Comparison of ENCODE assay signal across 13 mouse cellular contexts in the genomic region with DNA sequence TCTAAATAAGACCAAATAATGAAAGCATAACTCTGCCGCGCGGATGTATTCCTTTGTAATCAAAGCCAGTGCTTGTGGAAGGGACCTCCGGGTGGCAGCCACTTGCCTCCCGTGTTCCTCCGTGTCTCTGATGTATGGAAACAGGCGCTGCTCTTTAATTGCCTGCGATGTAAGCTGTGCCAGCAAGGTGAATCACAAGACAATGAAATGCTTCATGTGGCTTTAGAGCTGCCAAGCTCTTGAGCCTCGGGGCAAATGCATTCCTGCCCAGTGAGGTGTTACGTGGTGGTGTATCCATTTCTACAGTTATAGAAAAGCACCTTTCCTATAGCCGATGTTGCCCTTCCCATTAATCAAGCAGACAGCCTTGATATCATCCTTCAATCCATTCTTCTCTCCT. TPM values are rescaled to one million over a fixed set of nuclear protein-coding genes. Genes with fewer than 3 reads are reported as not detected.
DNase-seq lines count a peak whose midpoint lies in the region; ATAC-seq and TF ChIP-seq lines count a peak whose summit lies in the region.
"Had no signal": no experiment of that assay in that cellular context is flagged by ENCODE, and none has a peak within 500 bp of the region (broad histone marks: within the 10 kb centered on the region; RNA-seq: fewer than 3 reads in every experiment).

No protein-coding gene starts in this region.

- no peaks in the 10 kb centered on the region for H3K9me3 ChIP-seq in embryonic facial prominence, embryonic 14.5 days (ENCODE audit: control insufficient read depth, low read length)
- H3K9me3 ChIP-seq in midbrain, embryonic 15.5 days: no peaks in the 10 kb centered on the region
- H3K9me3 ChIP-seq: forebrain, embryonic 10.5 days; limb, embryonic 15.5 days had no signal

- intact Hi-C loops in left cerebral cortex, adult 2 months (cut with DNase I): loop anchor here (5.0 kb wide), 1 partner anchor 55 kb away; no protein-coding TSS in a partner anchor

- H3K9ac ChIP-seq in embryonic facial prominence, embryonic 14.5 days (ENCODE audit: low read depth, low read length): no peak overlapping the region
- no peak overlapping the region for H3K9ac ChIP-seq in midbrain, embryonic 15.5 days
- H3K9ac ChIP-seq: limb, embryonic 15.5 days had no signal

- H3K27me3 ChIP-seq in embryonic facial prominence, embryonic 14.5 days (replicated peaks; ENCODE audit: control insufficient read depth, insufficient read depth, low read length): no peaks in the 10 kb centered on the region
- H3K27me3 ChIP-seq in midbrain, embryonic 15.5 days (replicated peaks): no peaks in the 10 kb centered on the region
- H3K27me3 ChIP-seq: limb, embryonic 15.5 days had no signal

- H3K27ac ChIP-seq in embryonic facial prominence, embryonic 14.5 days (replicated peaks; ENCODE audit: low read depth, low read length): no peak overlapping the region
- H3K27ac ChIP-seq in midbrain, embryonic 15.5 days: no peak overlapping the region
- H3K27ac ChIP-seq in left cerebral cortex, adult 2 months: no peak overlapping the region
- H3K27ac ChIP-seq: forebrain, embryonic 10.5 days; limb, embryonic 15.5 days had no signal

- no peak for TF ChIP-seq CTCF in left cerebral cortex, adult 2 months (IDR thresholded peaks at IDR 0.05)

- whole genome bisulfite sequencing in embryonic facial prominence, embryonic 14.5 days: 58% methylated on average over 11 of the region's 11 CpGs
- 57% methylated on average over 11 of the region's 11 CpGs for WGBS in midbrain, embryonic 15.5 days

- H3K4me3 ChIP-seq in embryonic facial prominence, embryonic 14.5 days (ENCODE audit: low read depth, low read length): no peak overlapping the region
- no peak overlapping the region for H3K4me3 ChIP-seq in midbrain, embryonic 15.5 days
- H3K4me3 ChIP-seq in left cerebral cortex, adult 2 months: no peak overlapping the region
- H3K4me3 ChIP-seq: forebrain, embryonic 10.5 days; limb, embryonic 15.5 days had no signal

- ATAC-seq in embryonic facial prominence, embryonic 14.5 days (ENCODE audit: low read depth): peak; percentile 47; the same call in 1 of the 2 replicates
- no peak for ATAC-seq in midbrain, embryonic 15.5 days (replicated peaks)

- H3K36me3 ChIP-seq in embryonic facial prominence, embryonic 14.5 days (ENCODE audit: control insufficient read depth, insufficient read depth, low read length): no peaks in the 10 kb centered on the region
- H3K36me3 ChIP-seq in midbrain, embryonic 15.5 days (replicated peaks): no peaks in the 10 kb centered on the region
- H3K36me3 ChIP-seq: forebrain, embryonic 10.5 days; limb, embryonic 15.5 days had no signal

- no peaks in the 10 kb centered on the region for H3K4me1 ChIP-seq in embryonic facial prominence, embryonic 14.5 days (ENCODE audit: control insufficient read depth, insufficient read depth, low read length)
- H3K4me1 ChIP-seq in midbrain, embryonic 15.5 days: peaks cover 5% of the 10 kb centered on the region; the same call in 1 of the 2 replicates
- H3K4me1 ChIP-seq: limb, embryonic 15.5 days had no signal

- peak; percentile 31 for DNase-seq in kidney, adult 11 months
- no peak for DNase-seq in kidney, adult 18-20 months
- DNase-seq in NIH3T3 (ENCODE audit: low read depth): peak; percentile 62
- DNase-seq in embryonic facial prominence, embryonic 14.5 days (ENCODE audit: low spot score): peak; percentile 66
- DNase-seq in cerebellum, adult 9-11 months: no peak
- no peak for DNase-seq in left cerebral cortex, adult 2 months (ENCODE audit: extremely low spot score in 1 of 2, low spot score in 2 of 2)
- DNase-seq: cerebellum, postnatal 25 days; heart, adult 18-20 months; lung, adult 18-20 months; thymus, postnatal 14 days had no signal

- H3K4me2 ChIP-seq in embryonic facial prominence, embryonic 14.5 days (ENCODE audit: low read depth, low read length): no peak overlapping the region
- H3K4me2 ChIP-seq in midbrain, embryonic 15.5 days: peak overlapping the region; percentile 15; the same call in 1 of the 2 replicates
- H3K4me2 ChIP-seq: limb, embryonic 15.5 days had no signal

RNA-seq across cellular contexts. Expression of gene Pawr, which starts 24.1 kb away (rescaled TPM):
- 7.1 TPM in 2 replicates for polyA plus RNA-seq in embryonic facial prominence, embryonic 14.5 days (2014; fragmentation: Nextera tagmentation; extraction: Ambion mirVana)
- 2.5 and 3.2 TPM in 2 replicates for polyA plus RNA-seq in midbrain, embryonic 15.5 days (2015; fragmentation: Nextera tagmentation; extraction: Ambion mirVana)
- 1 to 10 TPM; 2.7 to 3.9 TPM for total RNA-seq in left cerebral cortex, adult 2 months (2021)

Comparison
In these comparisons a context has a peak if more than half of its experiments do, and no peak if none do; other contexts are left out.
1. DNase-seq: peak in kidney, adult 11 months (single experiment), NIH3T3 (single experiment) and embryonic facial prominence, embryonic 14.5 days (single experiment); none in kidney, adult 18-20 months (single experiment), cerebellum, adult 9-11 months (single experiment) and left cerebral cortex, adult 2 months (0 of 2).